ENCODE assay signal across 8 mouse cellular contexts in genomic region chr3:79196708-79197437, GRCm38 (mm10).
DNase-seq lines count a peak whose midpoint lies in the region; ATAC-seq and TF ChIP-seq lines count a peak whose summit lies in the region.

No protein-coding gene starts in this region.

- intact Hi-C loops in left cerebral cortex, postnatal 36 days (cut with DNase I), result loop anchor here (2.0 to 10.0 kb wide), 4 partner anchors 50 to 238 kb away; no protein-coding TSS in a partner anchor

- H3K4me1 ChIP-seq in embryonic facial prominence, embryonic 14.5 days (ENCODE audit: control insufficient read depth, insufficient read depth, low read length), result 0 out of 2 replicates have a peak, but pooled peaks cover 7% of the 10 kb centered on the region
- peaks cover 8% of the 10 kb centered on the region for H3K4me1 ChIP-seq in hindbrain, embryonic 16.5 days (ENCODE audit: control insufficient read depth, insufficient read depth, low read depth, low read length)
- H3K4me1 ChIP-seq in liver, embryonic 14.5 days (replicated peaks; ENCODE audit: control insufficient read depth in 2 of 2, insufficient read depth in 2 of 2, low read length in 1 of 2), result peaks cover 0 to 5% of the 10 kb centered on the region in 2 experiments; a peak in 2 of 4 replicates
- peaks cover 18% of the 10 kb centered on the region for H3K4me1 ChIP-seq in neural tube, embryonic 13.5 days (replicated peaks)

- ATAC-seq in embryonic facial prominence, embryonic 14.5 days (ENCODE audit: low read depth), result peak; percentile 55; the same call in 1 of the 2 replicates
- ATAC-seq in hindbrain, embryonic 16.5 days, result peak; percentile 68
- ATAC-seq in liver, embryonic 14.5 days (ENCODE audit: insufficient read depth), result no peak; the same call in 1 of the 2 replicates
- ATAC-seq in neural tube, embryonic 13.5 days (ENCODE audit: low read depth), result peak; percentile 70

- no peak overlapping the region for H3K9ac ChIP-seq in embryonic facial prominence, embryonic 14.5 days (ENCODE audit: low read depth, low read length)
- H3K9ac ChIP-seq in hindbrain, embryonic 16.5 days (ENCODE audit: low read depth, low read length), result peak overlapping the region; percentile 2; the same call in 1 of the 2 replicates
- H3K9ac ChIP-seq in liver, embryonic 14.5 days (replicated peaks), result no peak overlapping the region
- H3K9ac ChIP-seq in neural tube, embryonic 13.5 days, result 0 out of 2 replicates have a peak overlapping the region, but pooled peaks have one; percentile 34

- no peak overlapping the region for H3K4me3 ChIP-seq in embryonic facial prominence, embryonic 14.5 days (ENCODE audit: low read depth, low read length)
- H3K4me3 ChIP-seq in hindbrain, embryonic 16.5 days (ENCODE audit: low read length), result no peak overlapping the region
- no peak overlapping the region for H3K4me3 ChIP-seq in liver, embryonic 14.5 days (ENCODE audit: insufficient read depth in 1 of 2, low read depth in 2 of 2, low read length in 2 of 2)
- no peak overlapping the region for H3K4me3 ChIP-seq in neural tube, embryonic 13.5 days

- TF ChIP-seq CTCF in liver, embryonic 14.5 days (IDR thresholded peaks at IDR 0.05; ENCODE audit: low read depth), result peak; percentile 66

- H3K27ac ChIP-seq in embryonic facial prominence, embryonic 14.5 days (replicated peaks; ENCODE audit: low read depth, low read length), result no peak overlapping the region
- no peak overlapping the region for H3K27ac ChIP-seq in hindbrain, embryonic 16.5 days (ENCODE audit: low read depth, low read length)
- H3K27ac ChIP-seq in liver, embryonic 14.5 days, result no peak overlapping the region
- no peak overlapping the region for H3K27ac ChIP-seq in neural tube, embryonic 13.5 days (replicated peaks)

- WGBS in embryonic facial prominence, embryonic 14.5 days, result 60% methylated on average over 6 of the region's 6 CpGs
- 54% methylated on average over 6 of the region's 6 CpGs for WGBS in hindbrain, embryonic 16.5 days
- WGBS in liver, embryonic 14.5 days (ENCODE audit: insufficient replicate concordance), result 40% methylated on average over 6 of the region's 6 CpGs
- 57% methylated on average over 6 of the region's 6 CpGs for WGBS in neural tube, embryonic 13.5 days

- H3K4me2 ChIP-seq in embryonic facial prominence, embryonic 14.5 days (ENCODE audit: low read depth, low read length), result no peak overlapping the region
- H3K4me2 ChIP-seq in hindbrain, embryonic 16.5 days (ENCODE audit: low read length), result no peak overlapping the region
- H3K4me2 ChIP-seq in liver, embryonic 14.5 days (ENCODE audit: low read depth), result no peak overlapping the region
- H3K4me2 ChIP-seq in neural tube, embryonic 13.5 days, result no peak overlapping the region

- peak; percentile 50 to 70 for DNase-seq in left cerebral cortex, adult 18-20 months (ENCODE audit: low spot score in 2 of 2)
- DNase-seq in left cerebral cortex, postnatal 36 days (ENCODE audit: low spot score in 2 of 2), result no peak
- peak; percentile 75 for DNase-seq in R1 (ENCODE audit: low read depth, low spot score)
- peak; percentile 90 for DNase-seq in embryonic facial prominence, embryonic 14.5 days (ENCODE audit: low spot score)
- peak; percentile 24 to 44 (median 31) for DNase-seq in liver, embryonic 14.5 days (ENCODE audit: low read depth in 3 of 3, low spot score in 3 of 3)
- no peak for DNase-seq in ovary, postnatal 14 days (ENCODE audit: low spot score)

- H3K27me3 ChIP-seq in embryonic facial prominence, embryonic 14.5 days (replicated peaks; ENCODE audit: control insufficient read depth, insufficient read depth, low read length), result no peaks in the 10 kb centered on the region
- H3K27me3 ChIP-seq in hindbrain, embryonic 16.5 days (replicated peaks; ENCODE audit: control insufficient read depth, insufficient read depth, low read length), result no peaks in the 10 kb centered on the region
- no peaks in the 10 kb centered on the region for H3K27me3 ChIP-seq in liver, embryonic 14.5 days (ENCODE audit: control insufficient read depth, insufficient read depth, low read length)
- no peaks in the 10 kb centered on the region for H3K27me3 ChIP-seq in neural tube, embryonic 13.5 days

- TF ChIP-seq EP300 in liver, embryonic 14.5 days (IDR thresholded peaks at IDR 0.05; ENCODE audit: low read depth), result no peak

- H3K36me3 ChIP-seq in embryonic facial prominence, embryonic 14.5 days (ENCODE audit: control insufficient read depth, insufficient read depth, low read length), result no peaks in the 10 kb centered on the region
- no peaks in the 10 kb centered on the region for H3K36me3 ChIP-seq in hindbrain, embryonic 16.5 days (ENCODE audit: control insufficient read depth, insufficient read depth, low read length)
- no peaks in the 10 kb centered on the region for H3K36me3 ChIP-seq in liver, embryonic 14.5 days (replicated peaks; ENCODE audit: control insufficient read depth, insufficient read depth, low read depth)
- H3K36me3 ChIP-seq in neural tube, embryonic 13.5 days, result no peaks in the 10 kb centered on the region

- H3K9me3 ChIP-seq in embryonic facial prominence, embryonic 14.5 days (ENCODE audit: control insufficient read depth, low read length), result no peaks in the 10 kb centered on the region
- H3K9me3 ChIP-seq in hindbrain, embryonic 16.5 days (ENCODE audit: control insufficient read depth, low read length), result no peaks in the 10 kb centered on the region
- no peaks in the 10 kb centered on the region for H3K9me3 ChIP-seq in liver, embryonic 14.5 days (ENCODE audit: control insufficient read depth, low read length)
- no peaks in the 10 kb centered on the region for H3K9me3 ChIP-seq in neural tube, embryonic 13.5 days

Comparison
In these comparisons a context has a peak if more than half of its experiments do, and no peak if none do; other contexts are left out.
1. DNase-seq: peak in left cerebral cortex, adult 18-20 months (2 of 2), R1 (single experiment), embryonic facial prominence, embryonic 14.5 days (single experiment) and liver, embryonic 14.5 days (3 of 3); none in left cerebral cortex, postnatal 36 days (0 of 2) and ovary, postnatal 14 days (single experiment).
2. H3K9ac ChIP-seq: peak in hindbrain, embryonic 16.5 days (single experiment) and neural tube, embryonic 13.5 days (single experiment); none in embryonic facial prominence, embryonic 14.5 days (single experiment) and liver, embryonic 14.5 days (single experiment).